Mouse (Mus musculus): Measurements from ENCODE around the gene Akap2.
A peak's percentile ranks its signal among the peaks of the same experiment; 100 is the strongest.
"Not testable (repeated sequence)": the region's sequence is repeated elsewhere in the genome, so short reads cannot be mapped to it uniquely, and the experiment has no call there.

The Akap2 gene

DNA sequence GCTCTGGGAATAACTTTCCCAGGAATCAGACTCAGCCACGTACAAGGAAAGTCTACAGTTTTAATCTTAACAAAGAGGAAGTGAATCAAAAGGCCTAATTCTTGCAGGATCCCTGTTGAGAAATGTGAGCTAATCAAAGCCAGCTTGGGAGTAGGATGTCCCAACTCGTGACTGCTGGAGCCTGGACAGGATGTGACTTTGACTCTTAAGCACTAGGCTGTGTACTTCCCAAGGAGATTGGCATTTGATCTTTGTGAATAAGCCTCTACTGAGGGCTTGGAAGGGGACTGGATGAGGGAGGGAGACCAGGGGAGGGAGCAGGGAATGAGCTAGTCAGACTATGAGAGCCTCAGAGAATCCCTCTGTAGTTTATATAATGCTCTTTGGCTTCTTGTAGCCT lies 148.6 kb downstream of the Akap2 start:
- DNase-seq (ENCODE audit: low spot score), result no peak

DNA sequence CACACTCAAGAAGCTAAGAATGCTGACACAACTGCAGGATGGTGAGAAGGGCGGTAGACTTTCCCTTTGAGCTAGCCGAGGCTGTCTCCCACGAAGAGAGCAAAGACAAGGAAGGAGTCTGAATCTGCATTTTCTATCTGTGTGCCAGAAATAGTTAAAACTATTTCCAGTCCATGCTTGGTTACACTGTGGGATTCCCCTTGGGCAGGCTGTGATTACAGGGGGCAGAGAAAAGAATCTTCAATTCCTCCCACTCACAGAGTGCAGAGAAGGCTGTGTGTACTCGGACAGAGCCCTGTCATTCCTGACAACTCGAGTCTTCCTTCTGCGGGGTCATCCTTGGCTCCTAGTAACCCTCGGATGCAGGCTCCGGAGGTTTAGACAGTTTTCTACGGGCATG lies 149.5 kb downstream of the Akap2 start:
- DNase-seq (ENCODE audit: low spot score), result no peak

DNA sequence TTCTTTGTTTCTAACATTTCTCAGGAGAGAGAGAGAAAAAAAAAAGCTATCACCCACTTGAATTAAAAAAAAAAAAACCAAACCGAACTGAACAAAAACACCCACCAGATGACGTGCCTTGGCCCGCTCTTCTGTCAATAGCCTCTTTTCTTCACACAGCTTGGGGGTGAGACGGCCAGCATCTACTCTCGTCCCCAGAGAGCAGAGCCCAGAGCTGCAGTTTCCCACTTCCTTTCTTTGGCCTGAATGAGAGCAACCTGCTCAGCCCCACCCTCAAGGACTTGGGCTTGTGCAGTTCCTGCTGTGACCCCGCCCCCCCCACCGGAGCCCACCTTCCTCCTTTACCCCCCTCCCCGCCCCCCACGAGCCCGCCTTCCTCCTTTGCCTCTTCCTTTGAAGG lies 150.0 kb downstream of the Akap2 start:
- DNase-seq (ENCODE audit: low spot score), result no peak

DNA sequence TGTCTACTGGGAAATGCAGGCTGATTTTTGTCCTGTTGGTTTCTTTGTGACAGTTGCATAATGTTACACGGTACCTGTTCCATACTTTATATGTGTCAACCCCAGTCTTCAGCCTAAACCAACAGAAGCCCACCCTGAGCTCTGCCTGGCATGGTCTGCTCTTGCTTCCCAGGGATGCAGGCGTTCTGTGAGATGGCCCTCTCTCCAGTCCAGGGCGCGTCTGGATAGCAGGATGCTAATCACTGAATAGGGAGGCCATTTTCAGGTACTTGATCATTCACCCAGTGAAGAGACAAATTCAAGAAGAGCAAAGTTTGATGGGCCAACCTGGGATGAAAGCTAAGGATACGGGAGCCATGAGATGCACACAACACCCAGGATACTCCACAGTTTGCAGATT lies 161.7 kb downstream of the Akap2 start:
- DNase-seq (ENCODE audit: low spot score), result no peak

DNA sequence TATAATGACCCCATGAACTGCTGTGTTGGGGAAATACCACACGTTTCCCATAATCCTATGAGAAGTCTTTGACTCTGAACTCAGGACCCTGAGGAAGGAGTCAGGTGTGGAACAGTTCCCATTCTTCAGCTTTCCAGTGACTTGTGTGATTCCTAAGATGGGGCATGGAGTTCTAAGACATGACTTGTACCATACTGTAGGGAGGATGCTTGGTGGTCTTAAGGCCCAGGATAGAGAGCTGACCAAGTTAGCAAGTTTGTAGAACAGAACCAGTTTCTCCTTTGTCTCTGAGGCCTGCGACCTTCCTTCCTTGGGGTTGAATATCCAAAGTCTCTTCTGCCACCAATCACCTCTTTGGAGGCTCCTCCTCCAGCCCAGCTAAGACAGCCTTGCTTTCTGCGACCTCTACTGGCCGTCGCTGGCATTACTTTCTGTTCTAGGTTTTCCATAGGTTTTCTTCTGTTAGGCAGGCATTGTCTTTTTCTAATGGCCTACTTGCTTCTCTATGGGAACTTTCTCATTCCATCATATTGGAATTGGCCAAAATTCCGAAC lies 162.4 kb downstream of the Akap2 start:
- DNase-seq (ENCODE audit: low spot score), result peak; percentile 28

DNA sequence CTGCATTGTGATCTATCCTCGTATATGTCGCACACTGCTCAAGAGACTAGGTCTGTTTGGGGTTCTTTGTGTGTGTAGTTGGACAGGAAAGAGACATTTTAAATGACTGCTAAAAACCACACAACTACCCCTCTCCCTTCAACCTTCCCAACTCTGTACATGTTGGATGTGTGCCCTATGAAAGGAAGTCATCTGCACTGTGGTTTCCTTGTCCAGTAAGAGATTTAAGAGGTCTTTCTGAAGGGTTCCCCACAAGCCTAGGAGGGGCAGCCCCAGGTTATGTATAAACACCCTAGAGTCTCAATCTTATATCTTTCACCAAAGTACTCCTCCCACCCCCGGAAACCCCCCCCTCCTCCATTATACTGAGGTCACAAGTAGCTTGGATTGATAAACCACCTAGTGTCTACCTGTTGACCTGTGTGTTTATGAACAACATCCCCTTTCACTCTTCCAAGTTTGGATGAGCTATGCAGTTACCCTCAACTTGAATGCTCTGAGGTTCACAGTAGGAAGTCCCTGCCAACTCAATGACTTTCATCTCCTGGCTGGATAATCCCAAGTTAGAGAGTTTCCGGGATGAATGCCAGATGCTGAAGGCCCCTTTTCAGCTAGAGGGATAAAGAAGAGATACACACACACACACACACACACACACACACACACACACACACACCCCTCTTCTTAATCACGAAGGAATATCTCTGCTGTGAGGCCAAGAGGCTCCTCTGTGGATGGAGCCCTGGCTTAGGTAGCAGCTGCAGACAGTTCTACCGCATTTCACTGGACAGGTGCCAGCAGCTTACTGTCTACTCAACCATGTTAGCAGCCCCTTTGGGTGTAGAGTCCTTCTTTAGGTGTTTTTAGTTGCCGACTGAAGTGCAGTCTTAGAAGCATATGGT lies 166.3 kb downstream of the Akap2 start:
- peak; percentile 29 for DNase-seq (ENCODE audit: low spot score)

DNA sequence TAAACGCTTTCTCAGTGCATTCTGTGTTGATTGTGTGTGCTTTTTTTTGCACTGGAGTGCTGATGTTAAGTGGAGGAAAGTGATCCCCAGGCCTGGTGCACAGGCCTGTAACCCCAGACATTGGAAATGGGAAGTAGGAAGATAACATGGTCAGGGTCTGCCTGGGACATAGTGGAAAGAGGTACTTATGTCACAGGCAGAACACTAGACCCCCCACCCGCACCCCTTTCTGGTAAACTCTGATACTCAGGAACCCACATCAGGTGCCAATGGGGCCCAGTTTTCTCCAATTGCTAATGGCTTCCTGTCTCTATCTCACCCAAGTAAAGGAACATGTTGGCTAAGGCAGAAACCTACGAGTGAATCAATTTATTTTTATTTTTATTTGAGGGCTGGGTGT lies 167.1 kb downstream of the Akap2 start:
- DNase-seq (ENCODE audit: low spot score), result no peak

DNA sequence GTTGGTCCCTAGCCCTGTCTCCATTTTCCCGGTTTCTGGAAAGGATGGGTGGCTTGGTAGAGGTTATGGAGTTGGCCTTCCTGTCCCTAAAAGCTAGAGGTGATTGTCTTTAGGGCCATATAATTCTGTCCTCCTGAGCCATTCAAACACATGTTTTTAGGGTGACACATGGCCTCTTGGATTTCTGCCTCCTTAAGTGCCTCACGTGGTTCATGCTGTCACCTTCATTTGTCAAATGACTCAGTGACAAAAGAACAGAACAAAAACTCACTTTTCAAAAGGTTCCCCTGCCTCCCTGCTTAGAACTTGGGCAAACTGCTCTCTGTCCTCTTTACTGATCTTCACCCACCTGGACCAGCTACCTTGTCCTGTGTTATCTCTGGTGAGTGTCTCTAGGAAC lies 167.7 kb downstream of the Akap2 start:
- DNase-seq (ENCODE audit: low spot score), result no peak

DNA sequence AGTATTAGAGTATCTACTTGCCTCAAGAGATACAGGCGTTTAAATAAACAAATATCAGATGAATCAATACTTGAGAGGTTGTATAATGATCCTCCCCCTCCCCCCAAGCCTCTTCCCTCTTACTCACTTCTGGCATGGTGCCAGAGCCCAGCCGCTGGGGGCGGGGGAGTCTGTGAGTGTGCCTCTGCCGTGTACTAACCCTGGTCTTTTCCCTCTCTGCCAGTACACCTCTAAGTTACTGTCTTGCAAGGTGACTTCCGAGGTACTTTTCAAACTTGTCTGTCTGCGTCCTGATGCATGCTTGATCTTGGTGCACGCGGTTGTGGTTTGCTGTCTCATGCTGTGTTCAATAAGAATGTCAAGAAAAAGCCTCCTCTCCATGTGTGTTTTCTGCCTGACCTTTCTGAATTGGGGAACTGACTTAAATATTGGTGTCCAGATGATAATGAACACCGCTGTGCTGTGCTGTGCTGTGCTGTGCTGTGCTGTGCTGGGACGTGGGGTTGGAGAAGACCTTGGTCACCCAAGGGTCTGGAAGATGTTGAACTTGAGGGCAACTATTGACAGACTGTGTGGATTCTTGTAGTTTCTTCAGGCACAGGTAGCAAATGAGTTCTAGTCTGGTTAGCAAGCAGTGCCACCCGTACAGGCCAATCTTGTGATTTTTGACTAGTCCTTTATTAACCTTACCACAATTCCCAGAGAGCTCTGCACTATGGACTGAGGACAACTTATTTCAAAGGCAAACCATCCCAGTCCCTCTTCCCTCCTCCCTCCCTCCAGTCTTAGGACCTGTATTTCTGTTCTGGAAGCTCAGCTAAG lies 168.8 kb downstream of the Akap2 start:
- DNase-seq (ENCODE audit: low spot score), result no peak

DNA sequence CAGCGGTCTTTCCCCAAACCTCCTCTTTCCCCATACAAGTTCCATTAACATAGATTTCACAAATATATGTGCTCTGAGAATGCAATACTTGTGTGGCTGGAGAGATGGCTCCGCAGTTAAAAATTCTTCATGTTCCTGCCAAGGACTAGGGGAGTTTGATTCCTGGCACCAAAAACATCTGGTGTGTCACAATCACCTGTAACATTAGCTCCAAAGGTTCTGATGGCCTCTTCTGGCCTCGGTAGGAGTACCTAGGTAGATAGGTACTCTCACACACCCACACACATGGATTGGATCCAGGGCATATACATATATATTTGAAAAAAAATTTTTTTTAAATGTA lies 169.4 kb downstream of the Akap2 start:
- no peak for DNase-seq (ENCODE audit: low spot score)

DNA sequence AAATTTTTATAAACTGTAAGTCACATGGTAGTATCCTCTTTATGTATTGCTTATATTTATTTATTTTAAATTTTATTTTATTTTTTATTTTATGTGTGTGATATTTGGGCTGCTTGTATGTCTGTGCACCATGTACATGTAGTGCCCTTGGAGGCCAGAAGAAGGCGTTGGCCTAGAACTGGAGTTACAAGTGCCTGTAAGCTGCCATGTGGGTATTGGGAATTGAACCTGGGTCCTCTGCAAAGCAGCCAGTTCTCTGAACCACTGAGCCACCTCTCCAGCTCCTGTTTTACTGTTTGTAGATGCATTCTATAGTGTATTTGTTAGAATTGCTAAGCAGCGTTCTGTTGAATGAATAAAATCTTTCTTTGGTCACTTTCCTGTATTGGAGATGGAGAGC lies 170.8 kb downstream of the Akap2 start:
- DNase-seq (ENCODE audit: low spot score), result no peak

DNA sequence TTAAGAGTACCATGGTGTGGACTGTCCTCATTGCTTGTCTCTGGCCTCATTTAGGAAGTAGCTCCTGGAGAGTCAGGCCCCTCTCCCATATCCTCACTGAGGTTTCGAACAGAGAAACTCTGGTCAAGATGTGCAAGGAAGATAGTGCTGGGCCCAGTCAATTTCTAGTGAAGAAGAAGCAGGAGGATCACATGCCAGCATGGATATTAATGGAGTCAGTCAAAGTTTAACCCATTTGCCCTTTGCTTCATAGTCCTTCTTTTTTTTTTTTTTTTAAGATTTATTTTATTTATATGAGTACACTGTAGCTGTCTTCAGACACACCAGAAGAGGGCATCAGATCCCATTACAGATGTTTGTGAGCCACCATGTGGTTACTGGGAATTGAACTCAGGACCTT lies 171.5 kb downstream of the Akap2 start:
- DNase-seq (ENCODE audit: low spot score), result not testable (repeated sequence)

DNA sequence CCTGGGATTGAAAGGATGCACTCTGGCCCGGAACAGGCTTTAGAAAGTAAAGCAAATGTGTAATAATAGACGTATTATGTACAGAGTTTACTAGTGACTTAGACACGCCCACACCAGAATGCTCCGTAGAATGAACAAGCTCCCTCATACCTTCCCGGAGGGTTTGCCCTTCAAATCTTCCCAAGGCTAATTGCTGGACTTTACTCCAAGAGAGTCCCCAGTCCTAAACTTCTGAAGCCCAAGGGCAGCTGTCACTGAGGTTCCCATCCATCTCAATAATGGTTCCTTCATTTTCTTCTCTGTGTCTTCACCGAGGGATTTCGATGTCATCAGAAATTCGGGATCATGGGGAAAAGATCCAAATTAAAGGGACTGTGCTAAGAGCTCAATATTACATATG lies 172.3 kb downstream of the Akap2 start:
- no peak for DNase-seq (ENCODE audit: low spot score)

DNA sequence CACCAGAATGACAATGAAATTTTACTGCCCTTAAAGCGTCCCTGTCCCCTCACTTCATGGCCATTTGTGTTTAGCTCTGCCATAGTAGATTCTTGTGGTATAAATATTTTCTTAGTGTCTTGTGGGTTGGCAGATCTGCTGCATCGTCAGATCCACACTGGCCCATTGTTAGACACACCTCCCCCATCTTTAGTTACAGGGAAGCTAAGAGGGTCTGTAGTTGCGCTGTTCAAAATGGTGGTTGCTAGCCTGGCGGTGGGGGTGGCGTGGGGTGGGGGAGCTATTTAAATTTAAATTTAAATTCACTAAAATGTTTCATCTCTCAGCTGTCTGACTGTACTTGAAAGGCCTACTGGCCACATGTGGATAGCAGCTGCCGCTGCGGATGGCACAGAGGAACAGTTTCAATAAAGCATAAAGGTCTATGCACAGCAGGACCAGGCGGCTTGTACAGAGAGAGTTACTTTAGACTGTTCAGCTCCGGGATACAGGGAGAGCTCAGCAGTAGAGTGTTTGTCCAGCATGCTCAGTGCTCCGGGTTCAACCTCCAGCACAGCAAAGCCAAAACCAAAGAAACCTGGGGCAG lies 174.6 kb downstream of the Akap2 start:
- no peak for DNase-seq (ENCODE audit: low spot score)

DNA sequence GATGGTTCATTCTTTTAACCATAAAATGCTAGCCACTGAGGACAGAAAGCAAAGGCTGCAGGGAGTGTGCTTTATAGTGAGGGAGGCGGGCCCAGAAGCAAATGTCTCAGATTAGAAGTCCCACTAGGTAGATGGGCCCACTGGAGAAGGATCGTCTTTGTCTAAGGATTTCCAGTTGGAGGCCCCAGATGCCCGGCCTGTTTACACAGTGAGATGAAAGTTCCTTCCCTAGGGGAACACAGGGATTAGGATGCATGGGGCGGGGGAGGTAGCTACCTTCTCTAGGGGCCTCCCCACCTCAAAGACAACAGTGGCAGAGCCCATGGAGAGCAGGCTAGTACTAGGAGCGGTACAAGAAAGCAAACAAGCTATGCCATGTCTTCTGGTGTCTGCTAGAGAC lies 177.7 kb downstream of the Akap2 start:
- no peak for DNase-seq (ENCODE audit: low spot score)

DNA sequence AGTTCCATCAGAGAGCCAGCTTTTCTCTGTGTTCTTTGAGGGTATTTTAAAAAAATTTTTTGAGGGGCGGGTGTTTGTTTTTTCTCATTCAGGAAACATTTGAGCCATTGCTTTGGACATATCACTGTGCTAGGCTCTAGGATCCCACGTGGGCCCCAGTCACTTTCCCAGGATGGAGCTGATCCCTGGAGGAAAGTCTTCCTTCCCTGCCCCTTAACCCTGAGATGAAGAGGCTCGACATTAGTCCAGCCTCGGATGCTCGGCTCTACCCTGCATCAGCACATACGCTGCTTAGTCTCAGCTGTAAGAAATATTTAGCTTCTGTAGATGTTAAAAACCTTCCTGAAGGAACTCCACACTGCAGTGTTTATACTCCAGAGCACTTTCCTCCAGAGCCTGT lies 178.4 kb downstream of the Akap2 start:
- DNase-seq (ENCODE audit: low spot score), result no peak

DNA sequence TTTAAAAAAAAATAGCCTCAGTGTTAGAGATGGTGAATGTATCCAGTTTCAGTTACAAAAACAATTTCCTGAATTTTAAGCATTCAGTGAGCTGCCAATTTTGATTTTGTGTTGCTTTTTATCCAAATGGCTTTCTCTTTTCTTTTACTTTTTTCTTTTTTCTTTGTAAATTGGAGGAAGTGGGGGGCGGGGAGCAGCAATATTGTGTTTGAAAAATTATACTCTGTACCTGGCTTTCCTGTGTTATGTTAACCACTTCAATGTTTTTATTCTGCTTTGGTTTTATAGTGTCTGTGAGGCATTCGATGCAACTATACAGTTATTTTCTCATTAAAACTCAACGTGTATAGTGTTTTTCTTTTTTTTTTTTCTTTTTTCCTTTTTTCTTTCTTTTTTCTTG lies 179.2 kb downstream of the Akap2 start:
- DNase-seq (ENCODE audit: low spot score), result no peak

DNA sequence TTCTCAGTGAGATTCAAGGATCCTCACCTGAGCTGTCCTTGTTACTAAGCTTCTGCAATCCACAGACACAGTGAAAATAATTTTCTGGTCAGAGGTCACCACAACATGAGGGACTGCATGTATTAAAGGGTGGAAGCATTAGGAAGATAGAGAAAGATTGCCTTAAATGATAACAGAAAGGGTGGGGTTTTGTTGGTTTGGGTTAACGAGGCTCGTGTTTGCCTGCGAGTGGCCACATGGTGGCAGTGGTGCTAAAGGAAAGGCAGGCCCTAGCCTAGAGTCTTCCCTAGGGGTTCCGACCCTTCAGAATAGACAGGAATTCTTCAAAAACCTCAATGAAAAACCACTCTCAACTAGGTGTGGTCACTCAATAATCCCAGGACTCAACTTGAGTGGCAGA lies 183.8 kb downstream of the Akap2 start:
- DNase-seq (ENCODE audit: low spot score), result no peak

DNA sequence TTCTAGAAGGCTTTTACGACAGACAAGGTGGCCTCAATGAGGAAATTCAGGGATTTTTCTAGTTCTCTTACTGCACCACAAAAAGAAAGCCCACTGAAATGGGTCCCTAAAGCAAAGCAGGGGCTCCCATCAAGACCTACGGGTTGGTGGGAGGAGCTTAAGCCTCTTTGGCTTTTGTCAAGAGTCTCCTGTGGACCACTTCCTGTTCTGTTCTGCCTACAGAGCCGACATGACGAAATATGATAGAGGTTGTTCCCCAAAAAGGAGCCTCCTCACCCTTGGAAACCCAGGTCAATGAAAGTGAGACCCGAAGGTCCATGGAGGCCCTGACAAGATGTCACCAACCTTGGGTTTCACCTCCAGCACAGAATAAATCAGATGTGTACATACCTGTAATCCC lies 185.2 kb downstream of the Akap2 start:
- DNase-seq (ENCODE audit: low spot score), result no peak

DNA sequence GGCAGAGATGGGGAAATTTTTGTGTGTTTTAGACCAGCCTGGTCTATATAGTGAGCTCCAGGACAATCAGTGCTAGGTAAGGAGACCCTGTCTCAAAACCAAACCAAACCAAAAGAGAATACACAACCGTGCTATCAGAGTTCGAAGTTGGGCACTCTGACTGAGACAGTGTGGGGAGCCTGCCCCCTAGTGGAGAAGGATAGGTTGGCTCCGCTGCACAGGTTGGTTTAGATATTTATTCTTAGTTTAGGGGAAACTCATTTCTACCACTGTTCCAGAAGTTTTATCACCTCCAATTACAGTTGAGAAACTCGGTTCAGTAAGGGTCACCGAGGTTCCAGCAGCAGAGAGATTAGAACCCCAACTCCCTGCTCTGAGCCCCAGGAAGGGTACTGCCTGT lies 186.8 kb downstream of the Akap2 start:
- DNase-seq (ENCODE audit: low spot score), result no peak

DNA sequence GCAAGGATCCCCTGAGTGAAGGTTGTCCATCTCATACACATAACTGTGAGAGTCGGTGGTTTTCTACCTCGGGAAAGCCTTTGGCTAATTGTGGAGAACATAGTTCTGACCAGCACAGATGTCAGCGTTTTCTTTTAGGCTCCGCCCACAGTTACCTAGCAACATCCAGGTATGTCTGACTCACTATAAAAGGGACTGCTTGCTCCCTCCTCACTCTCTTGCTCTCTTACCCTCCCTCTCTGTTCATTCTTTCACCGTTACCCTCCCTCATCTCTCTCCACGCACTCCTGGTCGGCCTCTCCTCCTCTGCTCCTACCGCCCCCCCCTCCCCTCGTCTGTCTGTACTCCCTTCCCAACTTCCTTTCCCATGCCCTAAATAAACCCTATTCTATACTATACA lies 187.2 kb downstream of the Akap2 start:
- no peak for DNase-seq (ENCODE audit: low spot score)

DNA sequence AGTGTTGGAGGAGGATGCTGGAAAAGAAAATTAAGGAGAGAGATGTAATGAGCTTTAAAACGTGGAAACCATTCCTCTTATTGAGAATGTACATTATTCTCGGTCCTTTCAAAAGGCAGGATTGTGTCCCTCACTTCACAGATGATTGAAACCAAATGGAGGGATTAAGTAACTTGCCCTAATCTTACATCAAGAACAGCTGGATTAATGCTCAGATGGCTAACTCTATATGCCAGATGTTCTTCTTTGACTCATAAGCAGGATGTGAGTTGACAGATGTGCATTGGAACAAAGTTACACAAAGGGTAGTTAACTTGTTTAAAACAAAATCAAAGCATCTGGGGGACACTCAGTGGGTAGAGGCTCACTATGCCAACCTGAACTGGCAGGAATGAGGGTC lies 189.3 kb downstream of the Akap2 start:
- DNase-seq (ENCODE audit: low spot score), result no peak

DNA sequence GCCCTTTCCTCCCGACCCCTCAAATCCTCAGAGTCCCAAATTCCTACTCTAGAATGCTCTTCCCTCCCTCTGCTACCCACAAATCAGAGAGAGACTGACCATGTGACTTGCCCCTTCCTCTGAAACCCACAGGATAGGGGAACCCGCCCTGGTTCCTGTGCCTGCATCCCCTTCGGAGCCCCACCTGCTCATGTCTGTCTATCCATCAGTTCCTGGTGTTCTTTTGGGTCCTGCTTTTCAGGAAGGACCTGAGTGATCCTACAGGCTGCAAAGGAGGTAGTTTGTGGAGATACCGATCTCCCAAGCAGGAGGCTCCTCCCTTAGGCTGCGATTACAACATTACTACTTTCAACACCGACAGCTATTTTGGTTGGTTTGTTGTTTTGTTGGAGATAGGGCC lies 191.4 kb downstream of the Akap2 start:
- no peak for DNase-seq (ENCODE audit: low spot score)

All from ovary, adult 18-20 months (tissue).